Mouse (Mus musculus) embryonic facial prominence, embryonic 14.5 days (tissue): ENCODE measurements at regions not wholly inside any gene's neighbourhood (a gene's known extent, or its start where the extent isn't known, plus 50 kb on each side); places are given as distances from the start of the nearest gene placed in this dataset.
"Not testable (repeated sequence)": the region's sequence is repeated elsewhere in the genome, so short reads cannot be mapped to it uniquely, and the experiment has no call there.

ENCODE experiments used
- ATAC-seq: fragments of 200-750 bp; cut with Nextera tagmentation; 2 replicates; pipeline ENCODE4 v1.8.0; 2017; ENCODE audit warnings: low read depth, moderate number of reproducible peaks, moderate TSS enrichment
- DNase-seq: peaks from one replicate; pipeline ENCODE4 v3.0.0-alpha.2; 2015; ENCODE audit warnings: low spot score
- H3K27ac ChIP-seq: fragments of 300-500 bp; sonication (generic); replicated peaks from 2 replicates; pipeline ENCODE4 v1.5.1; 2014; ENCODE audit warnings: low read depth, mild to moderate bottlenecking, low read length, moderate library complexity
- H3K27me3 ChIP-seq: fragments of 300-500 bp; sonication (generic); replicated peaks from 2 replicates; pipeline ENCODE4 v1.6.1; 2014; ENCODE audit warnings: low read length; ENCODE audit not compliant: control insufficient read depth, insufficient read depth
- H3K36me3 ChIP-seq: fragments of 300-500 bp; sonication (generic); 2 replicates; pipeline ENCODE4 v1.6.1; 2014; ENCODE audit warnings: low read length, mixed read lengths; ENCODE audit not compliant: control insufficient read depth, insufficient read depth
- H3K4me1 ChIP-seq: fragments of 300-500 bp; sonication (generic); 2 replicates; pipeline ENCODE4 v1.6.1; 2014; ENCODE audit warnings: antibody characterized with exemption, low read length; ENCODE audit not compliant: control insufficient read depth, insufficient read depth
- H3K4me2 ChIP-seq: fragments of 300-500 bp; sonication (generic); 2 replicates; pipeline ENCODE4 v1.6.1; 2014; ENCODE audit warnings: low read depth, mild to moderate bottlenecking, low read length, moderate library complexity, mixed read lengths
- H3K4me3 ChIP-seq: fragments of 300-500 bp; sonication (generic); 2 replicates; pipeline ENCODE4 v1.5.1; 2014; ENCODE audit warnings: low read depth, mild to moderate bottlenecking, low read length
- H3K9ac ChIP-seq: fragments of 300-500 bp; sonication (generic); 2 replicates; pipeline ENCODE4 v1.6.1; 2014; ENCODE audit warnings: low read depth, mild to moderate bottlenecking, low read length, moderate library complexity, mixed read lengths
- H3K9me3 ChIP-seq: fragments of 300-500 bp; sonication (generic); 2 replicates; pipeline ENCODE4 v1.6.1; 2016; ENCODE audit warnings: low read length; ENCODE audit not compliant: control insufficient read depth
- WGBS: fragments of 180-500 bp; shearing (Covaris S2); extraction: QIAGEN DNeasy Blood & Tissue Kit; methylation state at CpG from one replicate; pipeline ENCODE4 v1.1.7; 2014; 5-methylcytosine and 5-hydroxymethylcytosine counted together

DNA sequence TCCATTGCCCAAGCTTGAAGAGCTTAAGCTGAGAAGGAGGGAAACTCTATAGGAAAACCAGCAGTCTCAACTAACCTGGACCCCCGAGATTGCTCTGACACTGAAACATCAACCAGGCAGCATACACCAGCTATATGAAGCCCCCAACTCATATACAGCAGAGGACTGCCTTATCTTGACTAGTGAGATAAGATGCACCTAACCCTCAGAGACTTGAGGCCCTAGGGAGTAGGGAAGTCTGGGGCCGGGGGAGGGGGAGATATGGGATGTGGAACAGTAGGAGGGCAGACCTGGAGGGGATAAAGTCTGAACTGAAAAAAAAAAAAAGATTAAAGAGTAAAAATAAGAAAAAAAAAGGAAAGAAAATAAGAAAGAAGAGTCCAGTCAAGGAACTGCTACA lies 540.5 kb upstream of the Pkdcc start:
- H3K4me3 ChIP-seq, result no peak overlapping the region
- no peaks in the 10 kb centered on the region for H3K9me3 ChIP-seq
- H3K27ac ChIP-seq, result no peak overlapping the region
- no peak for DNase-seq
- WGBS, result 80% methylated on average over 2 of the region's 2 CpGs
- no peak for ATAC-seq
- no peaks in the 10 kb centered on the region for H3K36me3 ChIP-seq
- H3K4me1 ChIP-seq, result no peaks in the 10 kb centered on the region
- H3K9ac ChIP-seq, result no peak overlapping the region
- no peaks in the 10 kb centered on the region for H3K27me3 ChIP-seq
- no peak overlapping the region for H3K4me2 ChIP-seq

- WGBS, result 69% methylated on average over 1 of the region's 1 CpGs
- not testable (repeated sequence) for H3K9me3 ChIP-seq
Measured at GRCm38 (mm10) chr17:82666557-82666956, 548.5 kb upstream of the Pkdcc start.

GRCm38 (mm10) chr17:82664352-82664751 lies 550.7 kb upstream of the Pkdcc start:
- ATAC-seq (no peak), DNase-seq (peak; percentile 1)
- H3K4me3 ChIP-seq, result no peak overlapping the region
- no peak overlapping the region for H3K27ac ChIP-seq
- no peaks in the 10 kb centered on the region; the same call in 1 of the 2 replicates for H3K27me3 ChIP-seq
- no peak overlapping the region for H3K9ac ChIP-seq
- H3K36me3 ChIP-seq, result no peaks in the 10 kb centered on the region
- no peaks in the 10 kb centered on the region for H3K9me3 ChIP-seq
- H3K4me2 ChIP-seq, result no peak overlapping the region
- WGBS, result 71% methylated on average over 6 of the region's 6 CpGs
- H3K4me1 ChIP-seq, result no peaks in the 10 kb centered on the region

More at GRCm38 (mm10) chr17:82666557-82666956, 548.5 kb upstream of the Pkdcc start:
- DNase-seq, H3K9ac ChIP-seq, ATAC-seq, H3K27me3 ChIP-seq, H3K4me1 ChIP-seq, H3K27ac ChIP-seq, H3K36me3 ChIP-seq, H3K4me3 ChIP-seq, H3K4me2 ChIP-seq: not testable (repeated sequence)

- DNase-seq (no peak), ATAC-seq (no peak)
- H3K4me1 ChIP-seq, result no peaks in the 10 kb centered on the region
- H3K9me3 ChIP-seq, result no peaks in the 10 kb centered on the region
- H3K27ac ChIP-seq, result no peak overlapping the region
- no peak overlapping the region for H3K4me3 ChIP-seq
- no peak overlapping the region for H3K9ac ChIP-seq
- no peaks in the 10 kb centered on the region for H3K27me3 ChIP-seq
- WGBS, result 91% methylated on average over 1 of the region's 1 CpGs
- no peak overlapping the region for H3K4me2 ChIP-seq
- no peaks in the 10 kb centered on the region for H3K36me3 ChIP-seq
Measured at GRCm38 (mm10) chr17:82636459-82637189, 578.5 kb upstream of the Pkdcc start.

DNA sequence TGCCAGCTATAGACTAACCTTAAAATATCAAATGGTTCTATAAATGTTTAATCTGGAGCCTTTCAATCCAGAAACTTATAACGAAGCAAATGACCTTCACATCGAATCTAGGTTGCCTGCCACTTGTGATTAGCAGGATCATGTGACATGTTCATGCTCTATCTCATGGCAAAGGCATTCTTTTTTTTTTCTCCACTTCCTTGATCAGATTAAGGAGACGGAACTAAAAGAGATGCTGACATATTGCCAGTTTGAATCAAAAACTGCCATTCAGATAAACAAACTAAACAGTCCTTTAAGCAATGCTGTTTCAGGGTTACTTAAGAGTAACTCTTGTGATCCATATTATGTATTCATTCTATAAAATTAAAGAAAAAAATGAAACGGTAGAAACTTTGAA lies 579.2 kb upstream of the Pkdcc start:
- no peak overlapping the region for H3K4me3 ChIP-seq
- no peak overlapping the region for H3K4me2 ChIP-seq
- H3K9ac ChIP-seq, result no peak overlapping the region
- H3K27me3 ChIP-seq, result no peaks in the 10 kb centered on the region
- DNase-seq, result no peak
- ATAC-seq, result no peak
- H3K27ac ChIP-seq, result no peak overlapping the region
- no peaks in the 10 kb centered on the region for H3K36me3 ChIP-seq
- no peaks in the 10 kb centered on the region for H3K9me3 ChIP-seq
- H3K4me1 ChIP-seq, result no peaks in the 10 kb centered on the region
- 60% methylated on average over 4 of the region's 4 CpGs for WGBS

DNA sequence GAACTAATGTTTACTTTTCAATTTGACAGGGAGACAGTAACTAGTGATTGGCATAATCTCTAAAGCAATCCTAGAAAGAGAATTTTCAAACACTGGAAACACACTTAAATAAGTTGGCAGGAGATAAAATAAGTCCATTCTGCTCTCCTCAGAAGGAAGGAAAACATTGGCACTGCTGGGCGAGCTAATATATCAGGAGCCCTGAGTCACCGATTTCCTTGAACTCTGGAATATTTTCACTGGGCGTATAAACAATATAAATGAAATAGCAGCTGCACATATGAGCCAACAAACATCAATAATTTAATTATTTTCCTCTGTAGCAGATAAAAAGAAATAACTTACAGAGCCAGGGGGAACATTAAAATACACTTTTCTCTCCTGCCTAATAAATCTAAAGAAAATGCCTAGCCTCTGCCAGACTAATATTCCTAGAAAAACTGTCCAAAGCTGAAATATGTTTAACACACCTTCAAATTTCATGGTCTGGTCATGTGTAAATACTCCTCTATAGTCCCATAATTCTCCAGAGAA lies 608.4 kb upstream of the Pkdcc start:
- Histone ChIP-seq H3K4me1 (no peaks in the 10 kb centered on the region), H3K4me3 (no peak overlapping the region), H3K27ac (no peak overlapping the region), H3K9ac (no peak overlapping the region), H3K9me3 (no peaks in the 10 kb centered on the region), H3K36me3 (no peaks in the 10 kb centered on the region), H3K4me2 (no peak overlapping the region), H3K27me3 (no peaks in the 10 kb centered on the region)
- DNase-seq (peak; percentile 43), ATAC-seq (no peak)
- 56% methylated on average over 3 of the region's 3 CpGs for WGBS

- Histone ChIP-seq H3K9ac (no peak overlapping the region), H3K27ac (no peak overlapping the region), H3K4me1 (no peaks in the 10 kb centered on the region), H3K4me3 (no peak overlapping the region), H3K4me2 (no peak overlapping the region), H3K36me3 (no peaks in the 10 kb centered on the region), H3K9me3 (no peaks in the 10 kb centered on the region), H3K27me3 (no peaks in the 10 kb centered on the region)
- DNase-seq, result no peak
- 33% methylated on average over 2 of the region's 2 CpGs for WGBS
- ATAC-seq, result no peak
Measured at GRCm38 (mm10) chr17:82583801-82584200, 631.3 kb upstream of the Pkdcc start.

GRCm38 (mm10) chr17:82533521-82533920 lies 681.6 kb upstream of the Pkdcc start:
- Histone ChIP-seq H3K36me3 (no peaks in the 10 kb centered on the region), H3K9me3 (no peaks in the 10 kb centered on the region), H3K4me2 (no peak overlapping the region), H3K4me1 (no peaks in the 10 kb centered on the region), H3K27ac (no peak overlapping the region), H3K9ac (no peak overlapping the region), H3K4me3 (no peak overlapping the region), H3K27me3 (no peaks in the 10 kb centered on the region)
- 62% methylated on average over 5 of the region's 5 CpGs for WGBS
- no peak for ATAC-seq
- DNase-seq, result no peak

- Histone ChIP-seq H3K27me3 (no peaks in the 10 kb centered on the region), H3K4me1 (no peaks in the 10 kb centered on the region), H3K27ac (no peak overlapping the region), H3K9ac (no peak overlapping the region), H3K4me3 (no peak overlapping the region), H3K36me3 (no peaks in the 10 kb centered on the region), H3K4me2 (no peak overlapping the region), H3K9me3 (no peaks in the 10 kb centered on the region)
- ATAC-seq (no peak), DNase-seq (no peak)
Measured at GRCm38 (mm10) chr17:82518129-82518528, 697.0 kb upstream of the Pkdcc start.
